Mouse (Mus musculus): ENCODE data around the gene Fbxl17. TPM values are rescaled to one million over a fixed set of nuclear protein-coding genes. Genes with fewer than 3 reads are reported as not detected.

Gene Fbxl17
- polyA plus RNA-seq, 1 experiment from 2014 or later, result 7.8 TPM

DNA sequence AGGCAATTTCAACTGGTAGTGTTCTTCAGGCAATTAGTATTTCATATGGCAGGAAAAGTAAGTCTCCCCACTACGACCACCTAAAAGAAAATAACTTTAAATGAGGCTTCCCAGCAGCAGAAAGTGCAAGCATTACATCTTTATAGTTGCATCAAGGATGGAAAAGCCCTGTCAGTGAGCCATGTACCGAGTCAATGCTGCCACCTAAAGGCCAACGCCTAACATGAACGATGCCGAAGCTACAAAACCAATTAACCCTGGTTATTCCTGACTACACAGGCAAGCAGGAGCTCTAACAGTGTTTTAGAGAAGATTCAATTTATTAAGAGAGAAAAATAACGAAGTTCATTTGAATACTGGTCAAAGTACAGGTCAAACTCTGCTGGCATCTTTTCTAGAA, 32.0 kb downstream of the Fbxl17 start:
- peak; percentile 72 for ATAC-seq
- Histone ChIP-seq H3K27me3 (replicated peaks; ENCODE audit: control insufficient read depth, insufficient read depth, low read length) (no peaks in the 10 kb centered on the region), H3K27ac (ENCODE audit: low read length) (no peak overlapping the region), H3K4me2 (ENCODE audit: low read length) (no peak overlapping the region), H3K4me3 (replicated peaks; ENCODE audit: low read length) (no peak overlapping the region), H3K9ac (replicated peaks; ENCODE audit: low read depth, low read length) (no peak overlapping the region), H3K4me1 (replicated peaks; ENCODE audit: control insufficient read depth, insufficient read depth, low read length) (peaks cover 8% of the 10 kb centered on the region), H3K36me3 (ENCODE audit: control insufficient read depth, insufficient read depth) (no peaks in the 10 kb centered on the region), H3K9me3 (ENCODE audit: control insufficient read depth, low read length) (no peaks in the 10 kb centered on the region)
- 2% methylated on average over 6 of the region's 6 CpGs for WGBS

DNA sequence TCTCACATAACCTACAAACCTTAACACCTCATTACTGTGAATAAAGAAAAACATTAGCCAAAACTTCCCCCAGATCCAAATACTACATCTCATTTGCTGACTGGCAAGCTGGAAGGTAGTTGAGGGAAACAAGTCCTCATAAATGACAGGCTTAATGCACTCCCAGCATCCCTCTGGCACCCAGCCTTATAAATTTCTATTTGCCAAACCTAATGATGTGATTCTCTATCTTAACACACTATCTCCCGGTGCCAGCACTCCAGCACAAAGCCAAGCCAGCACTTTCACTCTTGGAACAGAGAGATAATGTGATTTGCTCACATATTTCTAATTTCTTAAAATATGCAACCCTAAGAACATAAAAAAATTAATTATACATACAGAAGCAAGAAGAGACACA, 34.6 kb downstream of the Fbxl17 start:
- Histone ChIP-seq H3K9ac (replicated peaks; ENCODE audit: low read depth, low read length) (no peak overlapping the region), H3K9me3 (ENCODE audit: control insufficient read depth, low read length) (no peaks in the 10 kb centered on the region), H3K4me2 (ENCODE audit: low read length) (no peak overlapping the region), H3K4me3 (replicated peaks; ENCODE audit: low read length) (no peak overlapping the region), H3K36me3 (ENCODE audit: control insufficient read depth, insufficient read depth) (no peaks in the 10 kb centered on the region), H3K27me3 (replicated peaks; ENCODE audit: control insufficient read depth, insufficient read depth, low read length) (no peaks in the 10 kb centered on the region), H3K4me1 (replicated peaks; ENCODE audit: control insufficient read depth, insufficient read depth, low read length) (peaks cover 8% of the 10 kb centered on the region), H3K27ac (ENCODE audit: low read length) (no peak overlapping the region)
- WGBS, result 39% methylated on average over 1 of the region's 1 CpGs
- ATAC-seq, result peak; percentile 90

GRCm38 (mm10) chr17:63462512-63462911, 37.3 kb downstream of the Fbxl17 start:
- WGBS, result 70% methylated on average over 7 of the region's 7 CpGs
- Histone ChIP-seq H3K4me1 (replicated peaks; ENCODE audit: control insufficient read depth, insufficient read depth, low read length) (peaks cover 8% of the 10 kb centered on the region), H3K9ac (replicated peaks; ENCODE audit: low read depth, low read length) (no peak overlapping the region), H3K36me3 (ENCODE audit: control insufficient read depth, insufficient read depth) (no peaks in the 10 kb centered on the region), H3K4me3 (replicated peaks; ENCODE audit: low read length) (no peak overlapping the region), H3K27ac (ENCODE audit: low read length) (no peak overlapping the region), H3K27me3 (replicated peaks; ENCODE audit: control insufficient read depth, insufficient read depth, low read length) (no peaks in the 10 kb centered on the region), H3K4me2 (ENCODE audit: low read length) (no peak overlapping the region), H3K9me3 (ENCODE audit: control insufficient read depth, low read length) (no peaks in the 10 kb centered on the region)
- no peak for ATAC-seq

- Histone ChIP-seq H3K4me3 (replicated peaks; ENCODE audit: low read length) (no peak overlapping the region), H3K36me3 (ENCODE audit: control insufficient read depth, insufficient read depth) (no peaks in the 10 kb centered on the region), H3K9ac (replicated peaks; ENCODE audit: low read depth, low read length) (no peak overlapping the region), H3K4me1 (replicated peaks; ENCODE audit: control insufficient read depth, insufficient read depth, low read length) (peaks cover 5% of the 10 kb centered on the region), H3K4me2 (ENCODE audit: low read length) (no peak overlapping the region), H3K9me3 (ENCODE audit: control insufficient read depth, low read length) (no peaks in the 10 kb centered on the region), H3K27ac (ENCODE audit: low read length) (no peak overlapping the region), H3K27me3 (replicated peaks; ENCODE audit: control insufficient read depth, insufficient read depth, low read length) (no peaks in the 10 kb centered on the region)
- ATAC-seq, result peak; percentile 18; the same call in 1 of the 2 replicates
- 34% methylated on average over 9 of the region's 9 CpGs for WGBS
Observed at GRCm38 (mm10) chr17:63459712-63460495, 39.9 kb downstream of the Fbxl17 start.

DNA sequence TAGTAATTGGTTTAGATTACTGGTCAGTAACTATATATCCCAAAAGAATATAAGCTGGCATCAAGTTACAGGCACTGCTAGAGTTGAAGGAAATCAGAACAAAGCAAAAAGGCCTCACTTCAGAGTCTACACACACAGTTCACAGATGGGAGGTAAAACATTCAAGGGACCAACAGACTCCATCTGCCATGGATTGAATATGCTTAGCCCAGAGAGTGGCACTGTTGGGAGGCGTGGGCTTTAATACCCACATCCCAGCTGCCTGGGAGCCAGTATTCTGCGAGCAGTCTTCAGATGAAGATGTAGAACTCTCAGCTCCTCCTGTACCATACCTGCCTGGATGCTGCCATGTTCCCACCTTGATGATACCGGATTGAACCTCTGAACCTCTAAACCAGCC, 41.8 kb downstream of the Fbxl17 start:
- Histone ChIP-seq H3K27ac (ENCODE audit: low read length) (no peak overlapping the region), H3K9me3 (ENCODE audit: control insufficient read depth, low read length) (no peaks in the 10 kb centered on the region), H3K4me1 (replicated peaks; ENCODE audit: control insufficient read depth, insufficient read depth, low read length) (no peaks in the 10 kb centered on the region), H3K4me3 (replicated peaks; ENCODE audit: low read length) (no peak overlapping the region), H3K27me3 (replicated peaks; ENCODE audit: control insufficient read depth, insufficient read depth, low read length) (no peaks in the 10 kb centered on the region), H3K36me3 (ENCODE audit: control insufficient read depth, insufficient read depth) (no peaks in the 10 kb centered on the region), H3K9ac (replicated peaks; ENCODE audit: low read depth, low read length) (no peak overlapping the region), H3K4me2 (ENCODE audit: low read length) (no peak overlapping the region)
- WGBS, result 77% methylated on average over 3 of the region's 3 CpGs
- ATAC-seq, result peak; percentile 83

DNA sequence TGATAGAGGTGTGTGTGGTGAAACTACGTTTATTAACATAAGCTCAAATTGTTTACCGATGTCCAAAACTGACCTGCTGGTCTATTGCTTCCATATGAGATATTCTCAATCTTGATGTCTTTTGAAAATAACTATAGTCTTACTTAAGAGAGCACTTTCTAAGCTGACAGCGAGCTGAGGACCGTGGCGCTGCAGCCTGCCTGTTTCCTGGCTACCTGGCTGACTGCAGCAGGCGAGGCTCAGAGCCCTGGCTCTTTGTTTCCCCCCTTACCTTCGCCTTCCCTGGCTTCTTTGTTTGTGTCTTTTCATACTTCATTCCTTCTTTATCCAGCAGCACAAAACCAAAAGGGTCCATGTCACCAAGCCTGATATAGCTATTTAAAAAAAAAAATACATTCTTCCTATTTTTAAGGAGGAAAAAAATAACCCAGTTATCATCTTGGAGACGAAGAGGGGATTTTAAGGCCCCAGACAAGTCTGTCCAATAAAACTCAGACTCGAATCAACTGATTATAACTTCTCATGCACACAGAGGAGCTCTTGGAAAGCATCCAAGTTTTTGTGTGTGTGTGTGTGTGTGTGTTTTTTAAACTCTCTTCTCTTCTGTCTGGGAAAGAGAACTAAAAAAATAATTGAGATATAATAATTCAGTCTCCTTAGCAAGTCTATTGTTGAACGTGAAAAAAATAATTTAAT, 48.4 kb downstream of the Fbxl17 start:
- 26% methylated on average over 10 of the region's 10 CpGs for WGBS
- H3K9ac ChIP-seq (replicated peaks; ENCODE audit: low read depth, low read length), result no peak overlapping the region
- H3K4me1 ChIP-seq (replicated peaks; ENCODE audit: control insufficient read depth, insufficient read depth, low read length), result peaks cover 3% of the 10 kb centered on the region
- peak; percentile 55; the same call in 1 of the 2 replicates for ATAC-seq
- H3K27me3 ChIP-seq (replicated peaks; ENCODE audit: control insufficient read depth, insufficient read depth, low read length), result no peaks in the 10 kb centered on the region
- H3K9me3 ChIP-seq (ENCODE audit: control insufficient read depth, low read length), result no peaks in the 10 kb centered on the region
- H3K27ac ChIP-seq (ENCODE audit: low read length), result no peak overlapping the region
- H3K36me3 ChIP-seq (ENCODE audit: control insufficient read depth, insufficient read depth), result no peaks in the 10 kb centered on the region
- no peak overlapping the region for H3K4me3 ChIP-seq (replicated peaks; ENCODE audit: low read length)
- H3K4me2 ChIP-seq (ENCODE audit: low read length), result no peak overlapping the region

GRCm38 (mm10) chr17:63447691-63448090, 52.1 kb downstream of the Fbxl17 start:
- WGBS, result 81% methylated on average over 10 of the region's 10 CpGs
- no peak for ATAC-seq
- Histone ChIP-seq H3K9me3 (ENCODE audit: control insufficient read depth, low read length) (no peaks in the 10 kb centered on the region), H3K9ac (replicated peaks; ENCODE audit: low read depth, low read length) (no peak overlapping the region), H3K4me1 (replicated peaks; ENCODE audit: control insufficient read depth, insufficient read depth, low read length) (peaks cover 3% of the 10 kb centered on the region), H3K36me3 (ENCODE audit: control insufficient read depth, insufficient read depth) (no peaks in the 10 kb centered on the region), H3K27ac (ENCODE audit: low read length) (no peak overlapping the region), H3K27me3 (replicated peaks; ENCODE audit: control insufficient read depth, insufficient read depth, low read length) (no peaks in the 10 kb centered on the region), H3K4me2 (ENCODE audit: low read length) (no peak overlapping the region), H3K4me3 (replicated peaks; ENCODE audit: low read length) (no peak overlapping the region)

DNA sequence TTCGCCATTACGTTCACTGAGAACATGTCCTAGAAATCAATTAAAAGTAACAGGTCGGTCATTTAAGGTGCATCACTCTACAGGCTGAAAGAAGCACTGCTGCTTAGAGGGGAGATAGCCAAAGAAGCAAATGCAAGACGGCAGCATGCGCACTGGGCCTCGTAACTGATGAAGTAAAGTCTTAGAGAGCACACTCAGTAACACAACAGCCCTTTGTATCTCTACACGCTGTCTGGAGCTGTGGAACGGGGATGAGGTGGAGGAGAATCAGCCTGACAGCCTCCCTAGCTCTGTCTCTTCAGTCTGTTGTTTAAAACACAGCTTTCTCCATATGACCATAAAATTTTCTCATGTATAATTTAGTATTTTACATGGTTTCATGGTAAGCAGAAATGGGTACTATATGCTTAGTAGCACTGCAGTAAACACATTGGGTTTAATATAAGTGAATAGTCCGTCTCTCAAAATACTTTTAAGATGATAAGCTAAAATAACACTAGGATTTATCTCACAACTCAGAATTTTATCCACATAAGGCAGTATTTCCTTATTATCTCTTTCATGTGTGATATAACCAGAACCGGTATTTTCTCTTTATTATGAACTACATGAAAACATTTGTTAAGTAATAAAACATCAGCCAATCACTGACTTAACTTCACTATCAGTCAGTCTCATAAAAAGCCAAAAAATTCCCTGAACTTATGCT, 52.7 kb downstream of the Fbxl17 start:
- Histone ChIP-seq H3K27ac (ENCODE audit: low read length) (no peak overlapping the region), H3K36me3 (ENCODE audit: control insufficient read depth, insufficient read depth) (no peaks in the 10 kb centered on the region), H3K9me3 (ENCODE audit: control insufficient read depth, low read length) (no peaks in the 10 kb centered on the region), H3K4me3 (replicated peaks; ENCODE audit: low read length) (no peak overlapping the region), H3K9ac (replicated peaks; ENCODE audit: low read depth, low read length) (no peak overlapping the region), H3K4me1 (replicated peaks; ENCODE audit: control insufficient read depth, insufficient read depth, low read length) (peaks cover 3% of the 10 kb centered on the region), H3K4me2 (ENCODE audit: low read length) (no peak overlapping the region), H3K27me3 (replicated peaks; ENCODE audit: control insufficient read depth, insufficient read depth, low read length) (no peaks in the 10 kb centered on the region)
- no peak for ATAC-seq
- 61% methylated on average over 10 of the region's 10 CpGs for WGBS

DNA sequence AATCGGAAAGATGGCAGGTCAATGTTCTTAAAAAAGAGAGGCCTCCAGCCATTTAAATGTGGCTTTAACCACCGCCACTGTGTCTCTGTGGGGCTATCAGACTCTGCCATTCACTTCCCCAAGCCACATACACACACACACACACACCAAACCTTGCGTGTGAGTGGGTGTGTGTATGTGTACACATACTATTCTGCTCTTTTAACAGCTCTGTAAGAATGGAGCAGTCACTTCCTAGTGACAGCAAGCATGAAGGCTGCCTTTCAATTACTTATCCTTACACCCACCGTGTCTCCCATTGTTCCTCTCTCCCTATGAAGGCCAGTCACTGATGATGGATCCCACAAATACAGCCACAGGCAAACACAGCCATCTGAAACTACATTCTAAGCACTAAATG, 54.6 kb downstream of the Fbxl17 start:
- ATAC-seq, result no peak
- WGBS, result 64% methylated on average over 4 of the region's 4 CpGs
- no peaks in the 10 kb centered on the region for H3K27me3 ChIP-seq (replicated peaks; ENCODE audit: control insufficient read depth, insufficient read depth, low read length)
- no peak overlapping the region for H3K9ac ChIP-seq (replicated peaks; ENCODE audit: low read depth, low read length)
- H3K9me3 ChIP-seq (ENCODE audit: control insufficient read depth, low read length), result no peaks in the 10 kb centered on the region
- no peak overlapping the region for H3K4me3 ChIP-seq (replicated peaks; ENCODE audit: low read length)
- H3K4me1 ChIP-seq (replicated peaks; ENCODE audit: control insufficient read depth, insufficient read depth, low read length), result no peaks in the 10 kb centered on the region
- H3K36me3 ChIP-seq (ENCODE audit: control insufficient read depth, insufficient read depth), result no peaks in the 10 kb centered on the region
- H3K27ac ChIP-seq (ENCODE audit: low read length), result no peak overlapping the region
- H3K4me2 ChIP-seq (ENCODE audit: low read length), result no peak overlapping the region

All from forebrain, embryonic 16.5 days (tissue).